Mouse (Mus musculus) ES-E14 (cell line): ENCODE results near the gene Map9. TPM values are rescaled to one million over a fixed set of nuclear protein-coding genes. Genes with fewer than 3 reads are reported as not detected.
A peak's percentile ranks its signal among the peaks of the same experiment; 100 is the strongest.

Experiments
- DNase-seq: peaks from one replicate; pipeline ENCODE4 v3.0.0-alpha.2; 2013; ENCODE audit warnings: low read depth, low spot score
- H3K27ac ChIP-seq: 2 replicates; pipeline ENCODE4 v1.5.1; 2012; ENCODE audit warnings: low read depth, mild to moderate bottlenecking, low read length, moderate library complexity, mixed read lengths; ENCODE audit not compliant: poor library complexity, insufficient read depth, severe bottlenecking
- H3K36me3 ChIP-seq: 2 replicates; pipeline ENCODE4 v1.6.1; 2012; ENCODE audit warnings: mild to moderate bottlenecking, low read length, moderate library complexity, mixed read lengths; ENCODE audit not compliant: control insufficient read depth, poor library complexity, insufficient read depth, severe bottlenecking
- H3K4me1 ChIP-seq, 2 experiments: fragments of 150-350 bp in 1 of 2; sonication (generic) in 1 of 2; 2 replicates each; pipeline ENCODE4 v1.6.1; 2012; ENCODE audit warnings: low read length in 2 of 2, mild to moderate bottlenecking in 1 of 2, mixed read lengths in 1 of 2; ENCODE audit not compliant: control insufficient read depth in 2 of 2, insufficient read depth in 2 of 2, poor library complexity in 1 of 2
- H3K4me3 ChIP-seq, 2 experiments: fragments of 150-350 bp in 1 of 2; sonication (generic) in 1 of 2; 2 replicates each; pipeline ENCODE4 v1.5.1; 2012; ENCODE audit warnings: low read length in 2 of 2, low read depth in 1 of 2, mild to moderate bottlenecking in 1 of 2, mixed read lengths in 1 of 2; ENCODE audit not compliant: insufficient read depth in 1 of 2, poor library complexity in 1 of 2, severe bottlenecking in 1 of 2
- H3K9ac ChIP-seq: 2 replicates; pipeline ENCODE4 v1.6.1; 2012; ENCODE audit warnings: low read depth, mild to moderate bottlenecking, low read length, mixed read lengths; ENCODE audit not compliant: poor library complexity, insufficient read depth, severe bottlenecking
- H3K9me3 ChIP-seq: fragments of 150-350 bp; sonication (generic); 2 replicates; pipeline ENCODE4 v1.6.1; 2012; ENCODE audit warnings: low read depth, mild to moderate bottlenecking, low read length; ENCODE audit not compliant: control insufficient read depth, insufficient read depth
- CHD2 ChIP-seq: IDR thresholded peaks from 2 replicates; pipeline ENCODE4 v1.6.1; 2014; ENCODE audit warnings: mild to moderate bottlenecking, low read depth, low read length, inconsistent platforms
- HCFC1 ChIP-seq: IDR thresholded peaks from 2 replicates; pipeline ENCODE4 v1.6.1; 2012; ENCODE audit warnings: low read length, inconsistent platforms, borderline replicate concordance; ENCODE audit not compliant: insufficient read depth
- MAFK ChIP-seq: IDR thresholded peaks from 2 replicates; pipeline ENCODE4 v1.6.1; 2014; ENCODE audit warnings: mild to moderate bottlenecking, low read depth, low read length, inconsistent platforms; ENCODE audit not compliant: insufficient read depth
- ZC3H11A ChIP-seq: IDR thresholded peaks from 2 replicates; pipeline ENCODE4 v1.6.1; 2012; ENCODE audit warnings: low read depth, mild to moderate bottlenecking, inconsistent platforms, low read length, borderline replicate concordance
- ZNF384 ChIP-seq: IDR thresholded peaks from 2 replicates; pipeline ENCODE4 v1.6.1; 2012; ENCODE audit warnings: low read depth, low read length, inconsistent platforms
- in situ Hi-C, 2 experiments: fragments of 600-800 bp; cut with MboI; formaldehyde crosslinking; loops; one replicate each; pipeline ENCODE4 v1.15.1; 2025; ENCODE audit warnings: low sequenced_read_pairs in 2 of 2, inconsistent platforms in 1 of 2; ENCODE audit not compliant: unreplicated experiment in 2 of 2
- total RNA-seq: library from RNA; depleted of rRNA; stranded (reverse); fragments of 300-350 nt; gene quantifications from 2 replicates; pipeline ENCODE4 v1.2.3, GENCODE M21; 2012

Map9 gene
- total RNA-seq, 1 experiment: 4.3 TPM

- in situ Hi-C loops: no loop called here
- H3K9me3 ChIP-seq: no peaks in the 10 kb centered on the region
- DNase-seq: peak; percentile 34
- no peak overlapping the region for H3K27ac ChIP-seq
- peaks cover 0 to 8% of the 10 kb centered on the region in 2 experiments; a peak in 1 of 4 replicates for H3K4me1 ChIP-seq
- H3K9ac ChIP-seq: no peak overlapping the region
- peaks cover 8% of the 10 kb centered on the region; the same call in 1 of the 2 replicates for H3K36me3 ChIP-seq
- no peak for TF ChIP-seq MAFK
- TF ChIP-seq CHD2: no peak
- no peak for TF ChIP-seq ZNF384
- TF ChIP-seq HCFC1: no peak
- no peak for TF ChIP-seq ZC3H11A
- H3K4me3 ChIP-seq: no peak overlapping the region
These were observed 27.2 kb downstream of the Map9 start for GRCm38 (mm10) chr3:82385091-82385490.

GRCm38 (mm10) chr3:82405830-82406229, 48.0 kb downstream of the Map9 start:
- Histone ChIP-seq H3K4me1 (no peaks in the 10 kb centered on the region), H3K4me3 (no peak overlapping the region), H3K36me3 (no peaks in the 10 kb centered on the region), H3K9me3 (no peaks in the 10 kb centered on the region), H3K9ac (no peak overlapping the region), H3K27ac (no peak overlapping the region)
- in situ Hi-C loops: no loop called here
- no peak for DNase-seq
- TF ChIP-seq CHD2: no peak
- no peak for TF ChIP-seq ZNF384
- TF ChIP-seq HCFC1: no peak
- TF ChIP-seq ZC3H11A: no peak
- TF ChIP-seq MAFK: no peak

GRCm38 (mm10) chr3:82406336-82406735, 48.5 kb downstream of the Map9 start:
- Histone ChIP-seq H3K9me3 (no peaks in the 10 kb centered on the region), H3K9ac (no peak overlapping the region), H3K4me1 (no peaks in the 10 kb centered on the region), H3K36me3 (no peaks in the 10 kb centered on the region), H3K27ac (no peak overlapping the region), H3K4me3 (no peak overlapping the region)
- DNase-seq: no peak
- in situ Hi-C loops: no loop called here
- TF ChIP-seq CHD2 (no peak), ZC3H11A (no peak), MAFK (no peak), HCFC1 (no peak), ZNF384 (no peak)

- no peak for DNase-seq
- H3K9ac ChIP-seq: no peak overlapping the region
- in situ Hi-C loops: no loop called here
These were observed 49.6 kb downstream of the Map9 start for GRCm38 (mm10) chr3:82407432-82407831.

GRCm38 (mm10) chr3:82412397-82412796, 54.6 kb downstream of the Map9 start:
- no peaks in the 10 kb centered on the region for H3K4me1 ChIP-seq
- H3K36me3 ChIP-seq: no peaks in the 10 kb centered on the region
- H3K27ac ChIP-seq: no peak overlapping the region
- no peak overlapping the region for H3K9ac ChIP-seq
- DNase-seq: peak; percentile 39
- no peak overlapping the region for H3K4me3 ChIP-seq
- in situ Hi-C loops: no loop called here
- H3K9me3 ChIP-seq: no peaks in the 10 kb centered on the region
- TF ChIP-seq ZNF384 (no peak), HCFC1 (no peak), MAFK (no peak), CHD2 (no peak), ZC3H11A (no peak)

More at GRCm38 (mm10) chr3:82407432-82407831, 49.6 kb downstream of the Map9 start:
- Histone ChIP-seq H3K4me1 (no peaks in the 10 kb centered on the region), H3K4me3 (no peak overlapping the region), H3K36me3 (no peaks in the 10 kb centered on the region), H3K9me3 (no peaks in the 10 kb centered on the region), H3K27ac (no peak overlapping the region)
- TF ChIP-seq MAFK (no peak), ZNF384 (no peak), CHD2 (no peak)
